Mouse (Mus musculus): ENCODE results near the gene Ppp1r11. TPM values are rescaled to one million over a fixed set of nuclear protein-coding genes. Genes with fewer than 3 reads are reported as not detected.
"Not testable (repeated sequence)": the region's sequence is repeated elsewhere in the genome, so short reads cannot be mapped to it uniquely, and the experiment has no call there.

Ppp1r11 gene
- 100 to 1,000 TPM; 190 to 210 TPM for polyA plus RNA-seq (2017; shearing (Covaris generic))

GRCm38 (mm10) chr17:36950981-36951947 is at the start of gene Ppp1r11:
Gene Ppp1r11 (minus strand): TSS chr17:36951741.
- peak; percentile 96 for ATAC-seq

GRCm38 (mm10) chr17:37000863-37001262 is 49.3 kb upstream of the Ppp1r11 start, which contains the start of gene Zfp57:
Gene Zfp57 (plus strand): TSS chr17:37001163.
- ATAC-seq, result no peak

- ATAC-seq, result no peak
These were observed 46.9 kb upstream of the Ppp1r11 start for GRCm38 (mm10) chr17:36998477-36998876.

- no peak for ATAC-seq
These were observed 45.6 kb upstream of the Ppp1r11 start for GRCm38 (mm10) chr17:36997033-36997735.

- no peak for ATAC-seq
These were observed 43.9 kb upstream of the Ppp1r11 start for GRCm38 (mm10) chr17:36995448-36995847.

- ATAC-seq, result no peak
These were observed 43.0 kb upstream of the Ppp1r11 start for GRCm38 (mm10) chr17:36994528-36994927.

GRCm38 (mm10) chr17:36993770-36994325 is 42.3 kb upstream of the Ppp1r11 start:
- no peak for ATAC-seq

GRCm38 (mm10) chr17:36992336-36993104 is 41.0 kb upstream of the Ppp1r11 start:
- peak; percentile 80 for ATAC-seq

- ATAC-seq, result not testable (repeated sequence)
These were observed 39.1 kb upstream of the Ppp1r11 start for GRCm38 (mm10) chr17:36990630-36991029.

GRCm38 (mm10) chr17:36989437-36989836 is 37.9 kb upstream of the Ppp1r11 start, which contains the start of gene H2-M5:
Gene H2-M5 (minus strand): TSS chr17:36989537.
- no peak for ATAC-seq

GRCm38 (mm10) chr17:36988475-36988874 is 36.9 kb upstream of the Ppp1r11 start:
- ATAC-seq, result no peak

- peak; percentile 63 for ATAC-seq
These were observed 31.0 kb upstream of the Ppp1r11 start for GRCm38 (mm10) chr17:36982253-36983155.

GRCm38 (mm10) chr17:36981845-36982244 is 30.3 kb upstream of the Ppp1r11 start:
- no peak for ATAC-seq

GRCm38 (mm10) chr17:36981221-36981813 is 29.8 kb upstream of the Ppp1r11 start, which contains the start of gene 2410137M14Rik:
Gene 2410137M14Rik (minus strand): TSS chr17:36981237.
- no peak for ATAC-seq

GRCm38 (mm10) chr17:36973271-36973787 is 21.8 kb upstream of the Ppp1r11 start:
- no peak for ATAC-seq

GRCm38 (mm10) chr17:36972791-36973190 is 21.2 kb upstream of the Ppp1r11 start:
- peak; percentile 86 for ATAC-seq

- ATAC-seq, result peak; percentile 41
These were observed 19.8 kb upstream of the Ppp1r11 start for GRCm38 (mm10) chr17:36971172-36971850.

- no peak for ATAC-seq
These were observed 18.9 kb upstream of the Ppp1r11 start for GRCm38 (mm10) chr17:36970316-36970890.

- ATAC-seq, result no peak
These were observed 15.3 kb upstream of the Ppp1r11 start for GRCm38 (mm10) chr17:36966875-36967274.
